Mouse (Mus musculus) heart, embryonic 14.5 days (tissue): ENCODE measurements around the gene Pcgf1. TPM values are rescaled to one million over a fixed set of nuclear protein-coding genes. Genes with fewer than 3 reads are reported as not detected.

Experiments
- ATAC-seq: fragments of 200-750 bp; cut with Nextera tagmentation; 2 replicates; pipeline ENCODE4 v1.8.0; 2017; ENCODE audit warnings: low read depth, moderate TSS enrichment; ENCODE audit not compliant: insufficient number of reproducible peaks, insufficient read depth, low FRiP score
- H3K27ac ChIP-seq, 2 experiments: fragments of 200-500 bp in 1 of 2; fragments of 300-500 bp in 1 of 2; sonication (generic) in 1 of 2; replicated peaks in 1 of 2; 2 replicates each; pipeline ENCODE4 v1.5.1; 2012 to 2014; ENCODE audit warnings: low read depth in 2 of 2, low read length in 2 of 2, control low read depth in 1 of 2, mild to moderate bottlenecking in 1 of 2, mixed read lengths in 1 of 2; ENCODE audit not compliant: control insufficient read depth in 1 of 2, insufficient read depth in 1 of 2
- H3K27me3 ChIP-seq: fragments of 300-500 bp; sonication (generic); 2 replicates; pipeline ENCODE4 v1.6.1; 2014; ENCODE audit warnings: mild to moderate bottlenecking, low read length, control low read depth; ENCODE audit not compliant: control insufficient read depth, insufficient read depth
- H3K36me3 ChIP-seq: fragments of 300-500 bp; sonication (generic); 2 replicates; pipeline ENCODE4 v1.6.1; 2014; ENCODE audit warnings: mild to moderate bottlenecking, control low read depth, low read length, mixed read lengths; ENCODE audit not compliant: control insufficient read depth, insufficient read depth
- H3K4me1 ChIP-seq, 2 experiments: fragments of 200-500 bp in 1 of 2; fragments of 300-500 bp in 1 of 2; sonication (generic) in 1 of 2; 2 replicates each; pipeline ENCODE4 v1.6.1; 2012 to 2014; ENCODE audit warnings: low read length in 2 of 2, control low read depth in 1 of 2, mixed read lengths in 1 of 2; ENCODE audit not compliant: control insufficient read depth in 2 of 2, insufficient read depth in 2 of 2
- H3K4me2 ChIP-seq: fragments of 300-500 bp; sonication (generic); 2 replicates; pipeline ENCODE4 v1.6.1; 2014; ENCODE audit warnings: mild to moderate bottlenecking, low read length
- H3K4me3 ChIP-seq, 2 experiments: fragments of 200-500 bp in 1 of 2; fragments of 300-500 bp in 1 of 2; sonication (generic) in 1 of 2; 2 replicates each; pipeline ENCODE4 v1.5.1; 2012 to 2014; ENCODE audit warnings: low read length in 2 of 2, mild to moderate bottlenecking in 2 of 2, control low read depth in 1 of 2, low read depth in 1 of 2, moderate library complexity in 1 of 2; ENCODE audit not compliant: control insufficient read depth in 1 of 2, insufficient read depth in 1 of 2
- H3K9ac ChIP-seq: fragments of 300-500 bp; sonication (generic); 2 replicates; pipeline ENCODE4 v1.6.1; 2014; ENCODE audit warnings: mild to moderate bottlenecking, low read length
- H3K9me3 ChIP-seq: fragments of 300-500 bp; sonication (generic); 2 replicates; pipeline ENCODE4 v1.6.1; 2016; ENCODE audit warnings: low read length, control low read depth; ENCODE audit not compliant: control insufficient read depth
- WGBS: fragments of 180-500 bp; shearing (Covaris S2); extraction: QIAGEN DNeasy Blood & Tissue Kit; methylation state at CpG from one replicate; pipeline ENCODE4 v1.1.7; 2014; 5-methylcytosine and 5-hydroxymethylcytosine counted together
- polyA plus RNA-seq: library from polyadenylated mRNA; unstranded; fragments of >200 nt; fragmentation: Nextera tagmentation; extraction: Ambion mirVana; gene quantifications from 2 replicates; pipeline ENCODE4 v1.2.1, GENCODE M21; 2014

Pcgf1 gene
- 14.1 and 16.8 TPM in 2 replicates for polyA plus RNA-seq

GRCm38 (mm10) chr6:83077630-83078323 lies at the start of gene Pcgf1:
Gene Pcgf1, plus strand, starts transcription at chr6:83077869.
- WGBS, result under 1% methylated on average over 53 of the region's 54 CpGs
- peak within 1 kb of the TSS; percentile 78 to 91 for H3K4me3 ChIP-seq
- peak within 1 kb of the TSS; percentile 100 for H3K4me2 ChIP-seq
- no peaks in the 10 kb centered on the region for H3K9me3 ChIP-seq
- peaks cover 51% of the 10 kb centered on the region for H3K27me3 ChIP-seq
- peaks cover 4 to 8% of the 10 kb centered on the region in 2 experiments; a peak in 3 of 4 replicates for H3K4me1 ChIP-seq
- H3K27ac ChIP-seq, result peak within 1 kb of the TSS; percentile 71 to 82
- peak; percentile 54 for ATAC-seq
- peak within 1 kb of the TSS; percentile 85 for H3K9ac ChIP-seq
- H3K36me3 ChIP-seq, result peaks cover 19% of the 10 kb centered on the region

- no peak overlapping the region for H3K4me3 ChIP-seq
- no peak overlapping the region for H3K4me2 ChIP-seq
- H3K4me1 ChIP-seq, result peaks cover 15 to 23% of the 10 kb centered on the region in 2 experiments
- no peak overlapping the region for H3K9ac ChIP-seq
- peaks cover 27% of the 10 kb centered on the region for H3K27me3 ChIP-seq
- H3K9me3 ChIP-seq, result no peaks in the 10 kb centered on the region
- no peak for ATAC-seq
- WGBS, result 45% methylated on average over 10 of the region's 10 CpGs
- H3K27ac ChIP-seq, result no peak overlapping the region
- H3K36me3 ChIP-seq, result 0 out of 2 replicates have a peak, but pooled peaks cover 4% of the 10 kb centered on the region
Observed at GRCm38 (mm10) chr6:83029777-83030176, 47.9 kb upstream of the Pcgf1 start.

GRCm38 (mm10) chr6:83031111-83031510 lies 46.6 kb upstream of the Pcgf1 start:
- no peak overlapping the region for H3K4me2 ChIP-seq
- H3K27ac ChIP-seq, result no peak overlapping the region
- peaks cover 27% of the 10 kb centered on the region for H3K27me3 ChIP-seq
- ATAC-seq, result no peak
- no peaks in the 10 kb centered on the region for H3K9me3 ChIP-seq
- H3K9ac ChIP-seq, result no peak overlapping the region
- no peak overlapping the region for H3K4me3 ChIP-seq
- 74% methylated on average over 7 of the region's 7 CpGs for WGBS
- H3K4me1 ChIP-seq, result peaks cover 15 to 23% of the 10 kb centered on the region in 2 experiments
- 0 out of 2 replicates have a peak, but pooled peaks cover 4% of the 10 kb centered on the region for H3K36me3 ChIP-seq

- Histone ChIP-seq H3K9me3 (no peaks in the 10 kb centered on the region), H3K4me1 (peaks cover 15 to 23% of the 10 kb centered on the region in 2 experiments), H3K27me3 (peaks cover 26% of the 10 kb centered on the region), H3K36me3 (0 out of 2 replicates have a peak, but pooled peaks cover 4% of the 10 kb centered on the region), H3K9ac (peak overlapping the region; percentile 83; the same call in 1 of the 2 replicates), H3K27ac (no peak overlapping the region), H3K4me3 (peak overlapping the region; percentile 68 to 75), H3K4me2 (peak overlapping the region; percentile 92)
- no peak for ATAC-seq
- 51% methylated on average over 18 of the region's 18 CpGs for WGBS
Observed at GRCm38 (mm10) chr6:83031921-83032590, 45.6 kb upstream of the Pcgf1 start.

GRCm38 (mm10) chr6:83032769-83033191 lies 44.9 kb upstream of the Pcgf1 start:
- Histone ChIP-seq H3K9me3 (no peaks in the 10 kb centered on the region), H3K27ac (peak overlapping the region in 1 of 2 experiments; percentile 77; a peak in 1 of 4 replicates), H3K27me3 (peaks cover 24% of the 10 kb centered on the region), H3K4me3 (peak overlapping the region; percentile 68 to 75), H3K36me3 (0 out of 2 replicates have a peak, but pooled peaks cover 4% of the 10 kb centered on the region), H3K4me1 (peaks cover 15 to 19% of the 10 kb centered on the region in 2 experiments), H3K4me2 (peak overlapping the region; percentile 92), H3K9ac (peak overlapping the region; percentile 83)
- under 1% methylated on average over 31 of the region's 31 CpGs for WGBS
- ATAC-seq, result no peak

GRCm38 (mm10) chr6:83033249-83034185 lies 44.2 kb upstream of the Pcgf1 start, which contains the start of the genes Dok1 and Loxl3:
Gene Dok1, minus strand, starts transcription at chr6:83033471.
Gene Loxl3, plus strand, starts transcription at chr6:83034173.
- Histone ChIP-seq H3K9me3 (no peaks in the 10 kb centered on the region), H3K36me3 (0 out of 2 replicates have a peak, but pooled peaks cover 4% of the 10 kb centered on the region), H3K9ac (peak within 1 kb of the TSS; percentile 83), H3K4me1 (peaks cover 17 to 18% of the 10 kb centered on the region in 2 experiments), H3K4me2 (peak within 1 kb of the TSS; percentile 92), H3K4me3 (peak within 1 kb of the TSS; percentile 68 to 75), H3K27ac (peak within 1 kb of the TSS; percentile 77), H3K27me3 (peaks cover 20% of the 10 kb centered on the region)
- under 1% methylated on average over 51 of the region's 51 CpGs for WGBS
- ATAC-seq, result peak; percentile 79
